Mouse (Mus musculus) spleen, adult 2 months (tissue): ENCODE measurements around the gene Rab40b. TPM values are rescaled to one million over a fixed set of nuclear protein-coding genes. Genes with fewer than 3 reads are reported as not detected.
"Not testable (repeated sequence)": the region's sequence is repeated elsewhere in the genome, so short reads cannot be mapped to it uniquely, and the experiment has no call there.

ENCODE experiments used
- DNase-seq, 2 experiments: peaks; one replicate each; pipeline versions ENCODE4 v3.0.0 to v3.0.0-alpha.2; 2012 to 2021; ENCODE audit warnings: low spot score in 2 of 2, low read depth in 1 of 2
- H3K27ac ChIP-seq: fragments of 200-500 bp; 2 replicates; pipeline ENCODE4 v1.5.1; 2012; ENCODE audit warnings: low read length, inconsistent platforms; ENCODE audit not compliant: insufficient read depth
- H3K27me3 ChIP-seq: fragments of 200-500 bp; 2 replicates; pipeline ENCODE4 v1.6.1; 2012; ENCODE audit warnings: mild to moderate bottlenecking, moderate library complexity, low read length, inconsistent platforms; ENCODE audit not compliant: control insufficient read depth, insufficient read depth
- H3K36me3 ChIP-seq: fragments of 200-500 bp; 2 replicates; pipeline ENCODE4 v1.6.1; 2012; ENCODE audit warnings: mild to moderate bottlenecking, low read length, inconsistent platforms; ENCODE audit not compliant: control insufficient read depth, insufficient read depth
- H3K4me1 ChIP-seq: fragments of 200-500 bp; 2 replicates; pipeline ENCODE4 v1.6.1; 2011; ENCODE audit warnings: inconsistent platforms; ENCODE audit not compliant: control insufficient read depth, insufficient read depth, insufficient read length
- H3K4me3 ChIP-seq: fragments of 200-500 bp; 2 replicates; pipeline ENCODE4 v1.5.1; 2011; ENCODE audit warnings: mild to moderate bottlenecking, inconsistent platforms; ENCODE audit not compliant: insufficient read depth, insufficient read length; ENCODE audit errors: extremely low read depth
- CTCF ChIP-seq: fragments of 200-500 bp; IDR thresholded peaks from 2 replicates; pipeline ENCODE4 v1.5.1; 2011; ENCODE audit warnings: mild to moderate bottlenecking, inconsistent platforms; ENCODE audit not compliant: insufficient read depth, insufficient read length, insufficient replicate concordance; ENCODE audit errors: extremely low read depth
- POLR2A ChIP-seq: fragments of 200-500 bp; IDR thresholded peaks from 2 replicates; pipeline ENCODE4 v1.6.1; 2011; ENCODE audit warnings: low read depth, low read length, inconsistent platforms
- WGBS: fragments of 180-500 bp; shearing (Covaris S2); methylation state at CpG from one replicate; pipeline ENCODE4 v1.1.7; 2018; 5-methylcytosine and 5-hydroxymethylcytosine counted together
- polyA plus RNA-seq: library from polyadenylated mRNA; depleted of rRNA; stranded (reverse); fragments of >200 nt; gene quantifications from 2 replicates; pipeline ENCODE4 v1.2.3, GENCODE M21; 2012

Gene Rab40b
- polyA plus RNA-seq, 1 experiment, result 0.67 TPM

GRCm38 (mm10) chr11:121368731-121369130 is 19.3 kb downstream of the Rab40b start:
- DNase-seq, result no peak
- no peaks in the 10 kb centered on the region for H3K36me3 ChIP-seq
- no peaks in the 10 kb centered on the region for H3K4me1 ChIP-seq
- no peak for TF ChIP-seq POLR2A
- no peak for TF ChIP-seq CTCF
- 15% methylated on average over 1 of the region's 1 CpGs for WGBS
- no peak overlapping the region for H3K4me3 ChIP-seq
- no peaks in the 10 kb centered on the region for H3K27me3 ChIP-seq
- no peak overlapping the region for H3K27ac ChIP-seq

GRCm38 (mm10) chr11:121367170-121367707 is 20.8 kb downstream of the Rab40b start:
- DNase-seq, result no peak
- 81% methylated on average over 5 of the region's 5 CpGs for WGBS
- TF ChIP-seq CTCF (no peak), POLR2A (no peak)
- H3K4me3 ChIP-seq, result no peak overlapping the region
- no peak overlapping the region for H3K27ac ChIP-seq
- no peaks in the 10 kb centered on the region for H3K4me1 ChIP-seq
- no peaks in the 10 kb centered on the region for H3K36me3 ChIP-seq
- no peaks in the 10 kb centered on the region for H3K27me3 ChIP-seq

DNA sequence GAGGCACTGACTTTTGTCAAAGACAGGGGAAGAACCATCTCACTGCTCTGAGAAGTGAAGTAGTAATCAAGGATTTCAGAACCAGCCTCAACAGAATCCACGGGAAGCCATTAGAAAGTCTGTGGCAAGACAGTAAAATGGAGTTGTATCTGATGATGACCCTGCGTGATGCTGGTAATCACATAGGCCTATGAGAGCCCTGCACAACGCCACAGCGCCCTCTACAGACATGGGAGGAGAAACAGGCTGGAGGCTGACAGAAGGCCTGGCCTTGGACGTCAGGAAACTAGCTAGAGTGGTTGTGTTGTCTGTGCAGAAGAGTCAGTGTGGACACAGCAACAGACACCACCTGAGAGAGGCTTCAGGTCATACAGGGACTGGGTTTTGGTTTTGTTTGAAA is 25.8 kb downstream of the Rab40b start:
- H3K27ac ChIP-seq, result no peak overlapping the region
- H3K4me3 ChIP-seq, result no peak overlapping the region
- H3K36me3 ChIP-seq, result no peaks in the 10 kb centered on the region
- peak in 1 of 2 experiments; percentile 24 for DNase-seq
- TF ChIP-seq CTCF (peak; percentile 30; the same call in 1 of the 2 replicates), POLR2A (no peak)
- 35% methylated on average over 5 of the region's 5 CpGs for whole genome bisulfite sequencing
- H3K4me1 ChIP-seq, result no peaks in the 10 kb centered on the region
- no peaks in the 10 kb centered on the region for H3K27me3 ChIP-seq

GRCm38 (mm10) chr11:121354091-121354707 is 33.9 kb downstream of the Rab40b start, which contains the start of gene Wdr45b:
Wdr45b (minus strand) TSS chr11:121354445.
- Histone ChIP-seq H3K27ac (peak within 1 kb of the TSS; percentile 77), H3K4me3 (peak within 1 kb of the TSS; percentile 78), H3K4me1 (peaks cover 7% of the 10 kb centered on the region), H3K27me3 (no peaks in the 10 kb centered on the region), H3K36me3 (0 out of 2 replicates have a peak, but pooled peaks cover 1% of the 10 kb centered on the region)
- peak; percentile 79 for TF ChIP-seq POLR2A
- TF ChIP-seq CTCF, result no peak
- peak; percentile 95 for DNase-seq
- under 1% methylated on average over 69 of the region's 69 CpGs for WGBS

DNA sequence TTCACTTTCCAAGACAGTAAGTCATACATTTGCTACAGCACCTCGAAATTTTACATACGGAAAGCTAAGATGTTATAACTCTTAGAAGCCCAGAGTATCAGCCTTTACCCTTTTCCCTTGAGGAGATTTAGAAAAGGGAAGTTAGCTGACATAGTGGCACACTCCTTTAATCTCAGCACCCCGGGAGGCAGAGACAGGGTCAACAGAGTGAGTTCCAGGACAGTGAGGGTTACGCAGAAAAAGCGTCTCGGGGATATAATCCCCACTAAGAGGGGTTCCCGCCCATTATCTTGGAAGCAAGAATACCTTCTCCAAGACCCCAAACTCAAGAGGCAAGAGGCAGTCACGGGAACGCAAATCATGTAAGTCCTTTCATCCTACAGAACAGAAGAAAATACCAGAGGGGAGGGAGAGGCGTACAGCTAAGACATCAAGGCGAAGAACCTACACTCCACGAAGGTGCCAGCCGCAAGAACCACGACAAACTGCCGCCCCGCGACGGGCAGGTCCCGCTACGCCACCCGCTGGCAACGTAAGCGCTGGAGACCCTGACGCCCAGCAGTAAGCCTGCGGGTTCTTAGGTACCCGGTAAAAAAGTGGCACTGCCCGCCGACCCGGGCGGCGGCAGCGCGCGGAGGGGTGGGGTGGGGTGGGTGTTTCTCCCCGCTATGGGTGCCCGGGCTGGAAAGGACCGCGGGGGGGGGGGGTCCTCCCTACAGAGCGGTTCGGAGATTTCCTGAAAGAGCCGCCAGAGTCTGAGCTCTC is 34.5 kb downstream of the Rab40b start:
- WGBS, result under 1% methylated on average over 34 of the region's 41 CpGs
- TF ChIP-seq POLR2A (no peak), CTCF (no peak)
- DNase-seq, result peak; percentile 18 to 21
- peak overlapping the region; percentile 77 for H3K27ac ChIP-seq
- H3K27me3 ChIP-seq, result no peaks in the 10 kb centered on the region
- H3K4me3 ChIP-seq, result peak overlapping the region; percentile 78
- H3K36me3 ChIP-seq, result peaks cover 3% of the 10 kb centered on the region; the same call in 1 of the 2 replicates
- H3K4me1 ChIP-seq, result peaks cover 7% of the 10 kb centered on the region

DNA sequence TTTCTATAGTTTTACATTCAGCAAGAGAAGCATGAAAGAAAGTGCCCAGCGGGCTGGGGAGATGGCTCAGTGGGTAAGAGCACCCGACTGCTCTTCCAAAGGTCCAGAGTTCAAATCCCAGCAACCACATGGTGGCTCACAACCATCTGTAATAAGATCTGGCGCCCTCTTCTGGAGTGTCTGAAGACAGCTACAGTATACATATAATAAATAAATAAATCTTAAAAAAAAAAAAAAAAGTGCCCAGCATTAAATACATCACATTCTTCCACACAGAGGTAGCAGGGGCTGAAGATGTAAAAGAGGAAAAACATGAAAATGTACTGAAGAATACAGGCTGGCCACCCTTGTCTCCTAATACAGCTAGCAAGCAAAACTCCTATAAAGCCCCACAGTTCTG is 39.3 kb downstream of the Rab40b start:
- H3K27ac ChIP-seq, DNase-seq, H3K36me3 ChIP-seq, H3K4me3 ChIP-seq, H3K27me3 ChIP-seq, H3K4me1 ChIP-seq: not testable (repeated sequence)
- 86% methylated on average over 3 of the region's 3 CpGs for WGBS

GRCm38 (mm10) chr11:121348166-121348565 is 39.9 kb downstream of the Rab40b start:
- H3K36me3 ChIP-seq, result peaks cover 5% of the 10 kb centered on the region; the same call in 1 of the 2 replicates
- no peak overlapping the region for H3K4me3 ChIP-seq
- no peak for DNase-seq
- TF ChIP-seq POLR2A (no peak), CTCF (no peak)
- peaks cover 2% of the 10 kb centered on the region; the same call in 1 of the 2 replicates for H3K4me1 ChIP-seq
- no peak overlapping the region for H3K27ac ChIP-seq
- 90% methylated on average over 2 of the region's 2 CpGs for WGBS
- H3K27me3 ChIP-seq, result no peaks in the 10 kb centered on the region
